Mouse (Mus musculus) lung, postnatal 10 days (tissue): ENCODE measurements around the gene Krcc1.
A peak's percentile ranks its signal among the peaks of the same experiment; 100 is the strongest.

Source experiments
- DNase-seq: peaks from one replicate; pipeline ENCODE4 v3.0.0; 2021

The Krcc1 gene

GRCm38 (mm10) chr6:71271389-71272315 lies at the start of gene Krcc1:
Krcc1 (plus strand) TSS chr6:71271677.
- peak; percentile 98 for DNase-seq

- DNase-seq: peak; percentile 16
These were observed 47.1 kb upstream of the Krcc1 start for GRCm38 (mm10) chr6:71224184-71224943.

GRCm38 (mm10) chr6:71226544-71226943 lies 44.9 kb upstream of the Krcc1 start:
- DNase-seq: no peak

- DNase-seq: peak; percentile 16
These were observed 44.2 kb upstream of the Krcc1 start for GRCm38 (mm10) chr6:71227157-71227770.

- DNase-seq: no peak
These were observed 36.4 kb upstream of the Krcc1 start for GRCm38 (mm10) chr6:71235121-71235520.

GRCm38 (mm10) chr6:71235944-71236343 lies 35.5 kb upstream of the Krcc1 start:
- DNase-seq: no peak

GRCm38 (mm10) chr6:71236506-71236905 lies 35.0 kb upstream of the Krcc1 start:
- DNase-seq: no peak

- DNase-seq: no peak
These were observed 34.4 kb upstream of the Krcc1 start for GRCm38 (mm10) chr6:71237031-71237431.

- no peak for DNase-seq
These were observed 32.3 kb upstream of the Krcc1 start for GRCm38 (mm10) chr6:71239069-71239750.

GRCm38 (mm10) chr6:71240831-71241230 lies 30.6 kb upstream of the Krcc1 start:
- peak; percentile 14 for DNase-seq

- DNase-seq: no peak
These were observed 28.7 kb upstream of the Krcc1 start for GRCm38 (mm10) chr6:71242811-71243210.

- DNase-seq: no peak
These were observed 28.2 kb upstream of the Krcc1 start for GRCm38 (mm10) chr6:71243258-71243657.

- no peak for DNase-seq
These were observed 23.1 kb upstream of the Krcc1 start for GRCm38 (mm10) chr6:71248420-71248819.

- no peak for DNase-seq
These were observed 21.9 kb upstream of the Krcc1 start for GRCm38 (mm10) chr6:71249615-71250014.

GRCm38 (mm10) chr6:71250951-71251350 lies 20.5 kb upstream of the Krcc1 start:
- no peak for DNase-seq

GRCm38 (mm10) chr6:71254456-71254855 lies 17.0 kb upstream of the Krcc1 start:
- DNase-seq: no peak

- no peak for DNase-seq
These were observed 15.3 kb upstream of the Krcc1 start for GRCm38 (mm10) chr6:71256166-71256565.

- DNase-seq: no peak
These were observed 14.1 kb upstream of the Krcc1 start for GRCm38 (mm10) chr6:71257375-71257774.

- no peak for DNase-seq
These were observed 12.9 kb upstream of the Krcc1 start for GRCm38 (mm10) chr6:71258562-71258961.

- no peak for DNase-seq
These were observed 12.3 kb upstream of the Krcc1 start for GRCm38 (mm10) chr6:71259166-71259565.

GRCm38 (mm10) chr6:71260051-71260640 lies 11.3 kb upstream of the Krcc1 start:
- no peak for DNase-seq

GRCm38 (mm10) chr6:71261060-71261459 lies 10.4 kb upstream of the Krcc1 start:
- no peak for DNase-seq
